Mouse (Mus musculus): ENCODE data around the gene Grb2. TPM values are rescaled to one million over a fixed set of nuclear protein-coding genes. Genes with fewer than 3 reads are reported as not detected.
A peak's percentile ranks its signal among the peaks of the same experiment; 100 is the strongest.
"Not testable (repeated sequence)": the region's sequence is repeated elsewhere in the genome, so short reads cannot be mapped to it uniquely, and the experiment has no call there.

The Grb2 gene
- polyA plus RNA-seq, 1 experiment from 2014 or later: 42.7 TPM

GRCm38 (mm10) chr11:115658521-115658920 is 49.9 kb downstream of the Grb2 start:
- H3K36me3 ChIP-seq (ENCODE audit: control insufficient read depth, insufficient read depth, low read length): peaks cover 7% of the 10 kb centered on the region; the same call in 1 of the 2 replicates
- H3K9me3 ChIP-seq (replicated peaks; ENCODE audit: control insufficient read depth, low read length): no peaks in the 10 kb centered on the region
- no peak for ATAC-seq (replicated peaks; ENCODE audit: insufficient number of reproducible peaks, low FRiP score, low TSS enrichment)
- peaks cover under 1% of the 10 kb centered on the region; the same call in 1 of the 2 replicates for H3K4me1 ChIP-seq (ENCODE audit: control insufficient read depth, insufficient read depth, low read length)
- no peak overlapping the region for H3K4me2 ChIP-seq
- no peak overlapping the region for H3K27ac ChIP-seq (ENCODE audit: low read depth, low read length)
- H3K9ac ChIP-seq (ENCODE audit: low read depth, low read length): no peak overlapping the region
- H3K27me3 ChIP-seq (ENCODE audit: control insufficient read depth, insufficient read depth, low read length): no peaks in the 10 kb centered on the region
- 84% methylated on average over 6 of the region's 6 CpGs for WGBS (ENCODE audit: insufficient replicate concordance)
- H3K4me3 ChIP-seq (ENCODE audit: low read depth, low read length): no peak overlapping the region

GRCm38 (mm10) chr11:115654128-115654527 is 54.3 kb downstream of the Grb2 start:
- Histone ChIP-seq H3K27ac (ENCODE audit: low read depth, low read length) (no peak overlapping the region; the same call in 1 of the 2 replicates), H3K4me3 (ENCODE audit: low read depth, low read length) (no peak overlapping the region), H3K27me3 (ENCODE audit: control insufficient read depth, insufficient read depth, low read length) (no peaks in the 10 kb centered on the region), H3K36me3 (ENCODE audit: control insufficient read depth, insufficient read depth, low read length) (peaks cover 5% of the 10 kb centered on the region; the same call in 1 of the 2 replicates), H3K4me2 (no peak overlapping the region), H3K4me1 (ENCODE audit: control insufficient read depth, insufficient read depth, low read length) (peaks cover 10% of the 10 kb centered on the region), H3K9me3 (replicated peaks; ENCODE audit: control insufficient read depth, low read length) (no peaks in the 10 kb centered on the region), H3K9ac (ENCODE audit: low read depth, low read length) (no peak overlapping the region)
- no peak for ATAC-seq (replicated peaks; ENCODE audit: insufficient number of reproducible peaks, low FRiP score, low TSS enrichment)
- 50% methylated on average over 2 of the region's 2 CpGs for WGBS (ENCODE audit: insufficient replicate concordance)

- Histone ChIP-seq H3K9me3 (replicated peaks; ENCODE audit: control insufficient read depth, low read length) (no peaks in the 10 kb centered on the region), H3K4me2 (no peak overlapping the region), H3K27ac (ENCODE audit: low read depth, low read length) (peak overlapping the region; percentile 31; the same call in 1 of the 2 replicates), H3K4me3 (ENCODE audit: low read depth, low read length) (no peak overlapping the region), H3K36me3 (ENCODE audit: control insufficient read depth, insufficient read depth, low read length) (peaks cover 8% of the 10 kb centered on the region; the same call in 1 of the 2 replicates), H3K27me3 (ENCODE audit: control insufficient read depth, insufficient read depth, low read length) (no peaks in the 10 kb centered on the region), H3K9ac (ENCODE audit: low read depth, low read length) (no peak overlapping the region), H3K4me1 (ENCODE audit: control insufficient read depth, insufficient read depth, low read length) (peaks cover 10% of the 10 kb centered on the region)
- ATAC-seq (replicated peaks; ENCODE audit: insufficient number of reproducible peaks, low FRiP score, low TSS enrichment): no peak; the same call in 1 of the 2 replicates
- WGBS (ENCODE audit: insufficient replicate concordance): 63% methylated on average over 3 of the region's 3 CpGs
These were observed 55.2 kb downstream of the Grb2 start for GRCm38 (mm10) chr11:115653194-115653593.

DNA sequence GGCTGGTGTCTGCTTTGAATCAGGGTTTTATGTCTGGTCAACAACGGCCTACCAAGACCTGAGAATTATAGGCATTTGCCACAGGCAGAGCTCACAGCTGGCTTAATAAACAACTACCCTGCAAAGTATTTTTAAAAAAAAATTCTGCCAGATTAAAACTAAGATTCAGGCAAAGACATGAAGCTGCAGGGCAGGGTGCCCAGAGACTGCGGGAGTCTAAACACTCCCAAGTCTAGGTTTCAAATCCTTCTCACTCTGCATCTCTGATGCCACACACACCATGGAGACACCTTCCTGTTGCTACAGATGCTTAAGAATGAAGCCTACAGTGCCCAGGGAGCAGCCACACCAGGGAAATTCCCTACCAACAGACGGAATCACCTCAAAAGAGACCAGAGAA is 56.7 kb downstream of the Grb2 start:
- Histone ChIP-seq H3K4me3 (ENCODE audit: low read depth, low read length) (no peak overlapping the region), H3K27me3 (ENCODE audit: control insufficient read depth, insufficient read depth, low read length) (no peaks in the 10 kb centered on the region), H3K4me2 (no peak overlapping the region), H3K9ac (ENCODE audit: low read depth, low read length) (no peak overlapping the region), H3K36me3 (ENCODE audit: control insufficient read depth, insufficient read depth, low read length) (peaks cover 10% of the 10 kb centered on the region), H3K27ac (ENCODE audit: low read depth, low read length) (no peak overlapping the region), H3K4me1 (ENCODE audit: control insufficient read depth, insufficient read depth, low read length) (peaks cover 10% of the 10 kb centered on the region), H3K9me3 (replicated peaks; ENCODE audit: control insufficient read depth, low read length) (no peaks in the 10 kb centered on the region)
- whole genome bisulfite sequencing (ENCODE audit: insufficient replicate concordance): 89% methylated on average over 3 of the region's 3 CpGs
- no peak for ATAC-seq (replicated peaks; ENCODE audit: insufficient number of reproducible peaks, low FRiP score, low TSS enrichment)

DNA sequence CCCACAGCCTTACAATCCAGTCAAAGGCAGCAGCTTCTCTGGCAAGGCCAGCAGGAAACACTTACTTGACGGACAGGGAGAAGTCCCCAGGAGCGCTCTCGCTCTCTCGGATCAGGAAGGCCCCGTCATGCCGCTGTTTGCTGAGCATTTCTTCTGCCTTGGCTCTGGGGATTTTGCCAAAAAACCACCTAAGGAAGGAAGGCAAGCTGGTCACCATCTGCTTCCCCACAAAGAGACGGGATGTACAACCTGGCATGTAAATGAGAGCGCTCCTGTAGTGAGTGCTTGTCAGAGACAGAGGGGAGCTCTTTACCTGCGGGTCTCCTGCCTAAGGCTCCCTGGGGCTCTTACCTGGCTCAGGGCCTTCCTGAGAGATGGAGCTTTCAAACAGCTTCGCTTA is 58.7 kb downstream of the Grb2 start:
- Histone ChIP-seq H3K4me2 (no peak overlapping the region), H3K9ac (ENCODE audit: low read depth, low read length) (peak overlapping the region; percentile 8; the same call in 1 of the 2 replicates), H3K4me1 (ENCODE audit: control insufficient read depth, insufficient read depth, low read length) (peaks cover 10% of the 10 kb centered on the region), H3K36me3 (ENCODE audit: control insufficient read depth, insufficient read depth, low read length) (peaks cover 7% of the 10 kb centered on the region), H3K4me3 (ENCODE audit: low read depth, low read length) (no peak overlapping the region), H3K9me3 (replicated peaks; ENCODE audit: control insufficient read depth, low read length) (no peaks in the 10 kb centered on the region), H3K27ac (ENCODE audit: low read depth, low read length) (peak overlapping the region; percentile 41), H3K27me3 (ENCODE audit: control insufficient read depth, insufficient read depth, low read length) (no peaks in the 10 kb centered on the region)
- WGBS (ENCODE audit: insufficient replicate concordance): 62% methylated on average over 10 of the region's 10 CpGs
- no peak for ATAC-seq (replicated peaks; ENCODE audit: insufficient number of reproducible peaks, low FRiP score, low TSS enrichment)

- 56% methylated on average over 6 of the region's 6 CpGs for WGBS (ENCODE audit: insufficient replicate concordance)
- Histone ChIP-seq H3K4me3 (ENCODE audit: low read depth, low read length) (no peak overlapping the region), H3K36me3 (ENCODE audit: control insufficient read depth, insufficient read depth, low read length) (peaks cover 9% of the 10 kb centered on the region), H3K9ac (ENCODE audit: low read depth, low read length) (no peak overlapping the region), H3K27me3 (ENCODE audit: control insufficient read depth, insufficient read depth, low read length) (no peaks in the 10 kb centered on the region), H3K9me3 (replicated peaks; ENCODE audit: control insufficient read depth, low read length) (no peaks in the 10 kb centered on the region), H3K4me1 (ENCODE audit: control insufficient read depth, insufficient read depth, low read length) (peaks cover 5% of the 10 kb centered on the region; the same call in 1 of the 2 replicates), H3K4me2 (no peak overlapping the region), H3K27ac (ENCODE audit: low read depth, low read length) (no peak overlapping the region)
- no peak for ATAC-seq (replicated peaks; ENCODE audit: insufficient number of reproducible peaks, low FRiP score, low TSS enrichment)
These were observed 60.9 kb downstream of the Grb2 start for GRCm38 (mm10) chr11:115647459-115647858.

GRCm38 (mm10) chr11:115646439-115646838 is 62.0 kb downstream of the Grb2 start:
- Histone ChIP-seq H3K4me2 (no peak overlapping the region), H3K4me1 (ENCODE audit: control insufficient read depth, insufficient read depth, low read length) (peaks cover 5% of the 10 kb centered on the region; the same call in 1 of the 2 replicates), H3K36me3 (ENCODE audit: control insufficient read depth, insufficient read depth, low read length) (peaks cover 9% of the 10 kb centered on the region), H3K27me3 (ENCODE audit: control insufficient read depth, insufficient read depth, low read length) (no peaks in the 10 kb centered on the region), H3K4me3 (ENCODE audit: low read depth, low read length) (no peak overlapping the region), H3K9ac (ENCODE audit: low read depth, low read length) (no peak overlapping the region), H3K27ac (ENCODE audit: low read depth, low read length) (no peak overlapping the region), H3K9me3 (replicated peaks; ENCODE audit: control insufficient read depth, low read length) (no peaks in the 10 kb centered on the region)
- 94% methylated on average over 9 of the region's 9 CpGs for WGBS (ENCODE audit: insufficient replicate concordance)
- ATAC-seq (replicated peaks; ENCODE audit: insufficient number of reproducible peaks, low FRiP score, low TSS enrichment): no peak

DNA sequence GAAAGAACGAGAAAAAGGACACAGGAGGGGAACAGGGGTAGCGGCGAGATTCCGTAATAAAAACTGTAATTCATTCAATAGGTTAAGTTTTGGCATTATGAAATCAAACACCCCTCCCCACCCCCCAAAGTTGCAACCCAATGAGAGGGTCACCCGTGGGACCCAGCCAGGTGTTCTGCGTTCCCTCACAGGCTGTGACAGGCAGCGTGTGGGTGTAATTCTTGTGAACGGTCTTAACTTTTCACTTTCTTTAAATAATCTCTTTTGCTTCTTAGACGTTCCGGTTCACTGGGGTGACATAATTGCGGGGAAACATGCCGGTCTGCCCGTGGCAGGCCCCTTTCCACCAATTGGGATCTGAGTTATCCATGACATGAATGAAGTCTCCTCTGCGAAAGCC is 62.9 kb downstream of the Grb2 start:
- not testable (repeated sequence) for H3K9ac ChIP-seq (ENCODE audit: low read depth, low read length); H3K27ac ChIP-seq (ENCODE audit: low read depth, low read length); H3K9me3 ChIP-seq (replicated peaks; ENCODE audit: control insufficient read depth, low read length); H3K4me2 ChIP-seq; H3K4me3 ChIP-seq (ENCODE audit: low read depth, low read length); H3K36me3 ChIP-seq (ENCODE audit: control insufficient read depth, insufficient read depth, low read length); H3K4me1 ChIP-seq (ENCODE audit: control insufficient read depth, insufficient read depth, low read length); H3K27me3 ChIP-seq (ENCODE audit: control insufficient read depth, insufficient read depth, low read length); ATAC-seq (replicated peaks; ENCODE audit: insufficient number of reproducible peaks, low FRiP score, low TSS enrichment)
- WGBS (ENCODE audit: insufficient replicate concordance): 81% methylated on average over 14 of the region's 14 CpGs

DNA sequence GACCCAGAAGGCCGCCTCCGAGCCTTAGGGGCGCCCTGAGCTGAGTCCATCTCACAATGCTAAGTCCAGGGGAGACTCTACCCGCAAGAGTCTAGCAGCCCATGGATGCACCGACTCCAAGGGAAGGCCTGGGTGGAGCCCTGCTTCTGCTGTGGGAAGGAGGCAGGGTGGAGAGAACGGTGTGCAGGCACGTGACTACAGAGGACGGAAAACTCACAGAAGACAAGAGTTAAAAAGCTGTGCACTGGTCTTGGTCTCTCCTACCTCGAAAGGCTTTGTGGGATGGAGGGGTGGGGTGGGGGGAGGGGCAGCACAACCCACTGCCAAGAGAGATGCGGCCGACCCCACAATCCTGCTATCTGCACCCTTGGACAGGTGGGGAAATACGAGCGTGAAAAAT is 64.1 kb downstream of the Grb2 start:
- Histone ChIP-seq H3K4me1 (ENCODE audit: control insufficient read depth, insufficient read depth, low read length) (peaks cover under 1% of the 10 kb centered on the region; the same call in 1 of the 2 replicates), H3K27ac (ENCODE audit: low read depth, low read length) (no peak overlapping the region), H3K36me3 (ENCODE audit: control insufficient read depth, insufficient read depth, low read length) (peaks cover 9% of the 10 kb centered on the region), H3K27me3 (ENCODE audit: control insufficient read depth, insufficient read depth, low read length) (no peaks in the 10 kb centered on the region), H3K4me3 (ENCODE audit: low read depth, low read length) (no peak overlapping the region), H3K4me2 (no peak overlapping the region), H3K9ac (ENCODE audit: low read depth, low read length) (no peak overlapping the region), H3K9me3 (replicated peaks; ENCODE audit: control insufficient read depth, low read length) (no peaks in the 10 kb centered on the region)
- WGBS (ENCODE audit: insufficient replicate concordance): 91% methylated on average over 13 of the region's 13 CpGs
- no peak for ATAC-seq (replicated peaks; ENCODE audit: insufficient number of reproducible peaks, low FRiP score, low TSS enrichment)

All from heart, embryonic 11.5 days (tissue).